Mouse (Mus musculus) lung, postnatal 0 days (tissue): ENCODE measurements around the gene Gramd1c.

Experiments
- CTCF ChIP-seq: IDR thresholded peaks from 2 replicates; pipeline ENCODE4 v1.5.1; 2016; ENCODE audit warnings: antibody characterized with exemption, mild to moderate bottlenecking
- EP300 ChIP-seq: IDR thresholded peaks from 2 replicates; pipeline ENCODE4 v1.6.1; 2016; ENCODE audit warnings: antibody characterized with exemption, mild to moderate bottlenecking, control low read depth

- TF ChIP-seq EP300: no peak
- TF ChIP-seq CTCF: no peak
Measured at GRCm38 (mm10) chr16:44087650-44088049, 24.5 kb upstream of the Gramd1c start.
